Mouse (Mus musculus): ENCODE measurements at regions not wholly inside any gene's neighbourhood (a gene's known extent, or its start where the extent isn't known, plus 50 kb on each side); places are given as distances from the start of the nearest gene placed in this dataset.
A peak's percentile ranks its signal among the peaks of the same experiment; 100 is the strongest.

- DNase-seq (ENCODE audit: low spot score in 2 of 2): no peak
Observed at GRCm38 (mm10) chr7:129689464-129689863, 97.8 kb downstream of the Wdr11 start.

GRCm38 (mm10) chr7:129690868-129691267 lies 99.2 kb downstream of the Wdr11 start:
- no peak for DNase-seq (ENCODE audit: low spot score in 2 of 2)

GRCm38 (mm10) chr7:129691619-129692071 lies 100.0 kb downstream of the Wdr11 start:
- peak; percentile 32 to 52 for DNase-seq (ENCODE audit: low spot score in 2 of 2)

GRCm38 (mm10) chr7:129693635-129694034 lies 102.0 kb downstream of the Wdr11 start:
- no peak for DNase-seq (ENCODE audit: low spot score in 2 of 2)

GRCm38 (mm10) chr7:129694168-129694567 lies 102.5 kb downstream of the Wdr11 start:
- no peak for DNase-seq (ENCODE audit: low spot score in 2 of 2)

- no peak for DNase-seq (ENCODE audit: low spot score in 2 of 2)
Observed at GRCm38 (mm10) chr7:129699931-129700570, 108.4 kb downstream of the Wdr11 start.

- no peak for DNase-seq (ENCODE audit: low spot score in 2 of 2)
Observed at GRCm38 (mm10) chr7:129727559-129727958, 135.9 kb downstream of the Wdr11 start.

- DNase-seq (ENCODE audit: low spot score in 2 of 2): no peak
Observed at GRCm38 (mm10) chr7:129729709-129730238, 138.1 kb downstream of the Wdr11 start.

- DNase-seq (ENCODE audit: low spot score in 2 of 2): no peak
Observed at GRCm38 (mm10) chr7:129730785-129731352, 139.2 kb downstream of the Wdr11 start.

- DNase-seq (ENCODE audit: low spot score in 2 of 2): no peak
Observed at GRCm38 (mm10) chr7:129742657-129743056, 151.0 kb downstream of the Wdr11 start.

- DNase-seq (ENCODE audit: low spot score in 2 of 2): no peak
Observed at GRCm38 (mm10) chr7:129743955-129744666, 152.4 kb downstream of the Wdr11 start.

GRCm38 (mm10) chr7:129746639-129747038 lies 155.0 kb downstream of the Wdr11 start:
- peak in 1 of 2 experiments; percentile 28 for DNase-seq (ENCODE audit: low spot score in 2 of 2)

GRCm38 (mm10) chr7:129750936-129751335 lies 159.3 kb downstream of the Wdr11 start:
- DNase-seq (ENCODE audit: low spot score in 2 of 2): no peak

GRCm38 (mm10) chr7:129754737-129755136 lies 163.1 kb downstream of the Wdr11 start:
- DNase-seq (ENCODE audit: low spot score in 2 of 2): no peak

- no peak for DNase-seq (ENCODE audit: low spot score in 2 of 2)
Observed at GRCm38 (mm10) chr7:129756138-129756537, 164.5 kb downstream of the Wdr11 start.

- no peak for DNase-seq (ENCODE audit: low spot score in 2 of 2)
Observed at GRCm38 (mm10) chr7:129759848-129760247, 168.2 kb downstream of the Wdr11 start.

- no peak for DNase-seq (ENCODE audit: low spot score in 2 of 2)
Observed at GRCm38 (mm10) chr7:129760386-129760785, 168.7 kb downstream of the Wdr11 start.

- DNase-seq (ENCODE audit: low spot score in 2 of 2): no peak
Observed at GRCm38 (mm10) chr7:129763754-129764153, 172.1 kb downstream of the Wdr11 start.

- DNase-seq (ENCODE audit: low spot score in 2 of 2): no peak
Observed at GRCm38 (mm10) chr7:129764456-129764970, 172.8 kb downstream of the Wdr11 start.

- no peak for DNase-seq (ENCODE audit: low spot score in 2 of 2)
Observed at GRCm38 (mm10) chr7:129765681-129766080, 174.0 kb downstream of the Wdr11 start.

GRCm38 (mm10) chr7:129766087-129766834 lies 174.6 kb downstream of the Wdr11 start:
- DNase-seq (ENCODE audit: low spot score in 2 of 2): no peak
